Mouse (Mus musculus) kidney, postnatal 0 days (tissue): Measurements from ENCODE around the gene Cyp2c68. TPM values are rescaled to one million over a fixed set of nuclear protein-coding genes. Genes with fewer than 3 reads are reported as not detected.
"Not testable (repeated sequence)": the region's sequence is repeated elsewhere in the genome, so short reads cannot be mapped to it uniquely, and the experiment has no call there.

Experiments used
- ATAC-seq: fragments of 200-750 bp; cut with Nextera tagmentation; replicated peaks from 2 replicates; pipeline ENCODE4 v1.8.0; 2017; ENCODE audit warnings: low read depth, moderate number of reproducible peaks, moderate TSS enrichment, moderate library complexity; ENCODE audit not compliant: low FRiP score
- DNase-seq: peaks from one replicate; pipeline ENCODE4 v3.0.0-alpha.2; 2016; ENCODE audit warnings: low spot score
- H3K27ac ChIP-seq: fragments of 300-500 bp; sonication (generic); 2 replicates; pipeline ENCODE4 v1.5.1; 2014; ENCODE audit warnings: mild to moderate bottlenecking
- H3K27me3 ChIP-seq: fragments of 300-500 bp; sonication (generic); 2 replicates; pipeline ENCODE4 v1.6.1; 2014; ENCODE audit warnings: low read length, mixed read lengths; ENCODE audit not compliant: insufficient read depth
- H3K36me3 ChIP-seq: fragments of 300-500 bp; sonication (generic); 2 replicates; pipeline ENCODE4 v1.6.1; 2014; ENCODE audit warnings: low read length, mixed read lengths; ENCODE audit not compliant: insufficient read depth
- H3K4me1 ChIP-seq: fragments of 300-500 bp; sonication (generic); replicated peaks from 2 replicates; pipeline ENCODE4 v1.6.1; 2014; ENCODE audit warnings: antibody characterized with exemption, low read length, mixed read lengths; ENCODE audit not compliant: insufficient read depth
- H3K4me2 ChIP-seq: fragments of 300-500 bp; sonication (generic); 2 replicates; pipeline ENCODE4 v1.6.1; 2014; ENCODE audit warnings: mild to moderate bottlenecking, low read length, moderate library complexity, mixed read lengths
- H3K4me3 ChIP-seq: fragments of 300-500 bp; sonication (generic); replicated peaks from 2 replicates; pipeline ENCODE4 v1.5.1; 2014; ENCODE audit warnings: low read depth, low read length
- H3K9ac ChIP-seq: fragments of 300-500 bp; sonication (generic); 2 replicates; pipeline ENCODE4 v1.6.1; 2014; ENCODE audit warnings: low read depth, low read length
- H3K9me3 ChIP-seq: fragments of 300-500 bp; sonication (generic); replicated peaks from 2 replicates; pipeline ENCODE4 v1.6.1; 2016; ENCODE audit warnings: low read length, inconsistent platforms, mixed read lengths
- CTCF ChIP-seq: IDR thresholded peaks from 2 replicates; pipeline ENCODE4 v1.5.1; 2016; ENCODE audit warnings: antibody characterized with exemption, low read depth, mild to moderate bottlenecking, moderate library complexity
- WGBS: fragments of 180-500 bp; shearing (Covaris S2); extraction: QIAGEN DNeasy Blood & Tissue Kit; methylation state at CpG from one replicate; pipeline ENCODE4 v1.1.7; 2014; 5-methylcytosine and 5-hydroxymethylcytosine counted together
- polyA plus RNA-seq: library from polyadenylated mRNA; unstranded; fragments of >200 nt; fragmentation: Nextera tagmentation; extraction: Ambion mirVana; gene quantifications from 2 replicates; pipeline ENCODE4 v1.2.1, GENCODE M21; 2015

Gene Cyp2c68
- 0.15 TPM in 1 of 2 replicates, not detected in the other for polyA plus RNA-seq

DNA sequence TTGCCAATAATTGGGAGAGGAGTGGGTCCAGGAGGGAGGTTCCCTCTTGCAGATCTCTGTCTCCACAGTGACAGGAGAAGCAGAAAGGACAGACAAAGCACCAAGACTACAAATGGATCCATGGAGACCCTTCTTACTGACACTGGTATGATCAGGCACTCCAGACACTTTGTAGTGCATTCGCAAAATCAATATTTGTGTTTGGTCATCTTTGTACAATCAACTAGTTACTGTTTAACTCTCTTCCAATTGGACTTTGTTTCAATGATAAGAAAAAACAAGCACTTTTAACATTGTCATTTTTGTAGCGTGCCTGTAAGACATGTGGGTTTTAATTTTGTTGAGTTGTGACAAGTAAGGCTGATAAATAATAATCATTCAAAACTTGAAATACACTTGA, at the start of gene Cyp2c68:
Gene Cyp2c68 (minus strand): TSS at position 135 of the 400 bp plus-strand sequence.
- WGBS = 90% methylated on average over 2 of the region's 2 CpGs
- Histone ChIP-seq H3K9me3 (no peaks in the 10 kb centered on the region), H3K27me3 (no peaks in the 10 kb centered on the region), H3K4me2 (no peak within 1 kb of the TSS), H3K36me3 (no peaks in the 10 kb centered on the region), H3K9ac (no peak within 1 kb of the TSS), H3K4me3 (no peak within 1 kb of the TSS), H3K4me1 (no peaks in the 10 kb centered on the region), H3K27ac (no peak within 1 kb of the TSS)
- TF ChIP-seq CTCF = no peak
- DNase-seq = no peak
- ATAC-seq = no peak

- not testable (repeated sequence) for H3K4me3 ChIP-seq, H3K9me3 ChIP-seq, H3K9ac ChIP-seq, H3K36me3 ChIP-seq, H3K4me2 ChIP-seq, H3K4me1 ChIP-seq, DNase-seq, H3K27ac ChIP-seq, H3K27me3 ChIP-seq, ATAC-seq
- 62% methylated on average over 2 of the region's 2 CpGs for WGBS
Measured at GRCm38 (mm10) chr19:39785458-39785857, 44.6 kb upstream of the Cyp2c68 start.

- Histone ChIP-seq H3K27me3 (no peaks in the 10 kb centered on the region), H3K4me1 (no peaks in the 10 kb centered on the region), H3K27ac (no peak overlapping the region), H3K9ac (no peak overlapping the region), H3K36me3 (no peaks in the 10 kb centered on the region), H3K9me3 (no peaks in the 10 kb centered on the region), H3K4me2 (no peak overlapping the region), H3K4me3 (no peak overlapping the region)
- WGBS = 53% methylated on average over 1 of the region's 1 CpGs
- DNase-seq (no peak), ATAC-seq (no peak)
- no peak for TF ChIP-seq CTCF
Measured at GRCm38 (mm10) chr19:39745357-39745756, 4.5 kb upstream of the Cyp2c68 start.

GRCm38 (mm10) chr19:39744361-39744760, 3.5 kb upstream of the Cyp2c68 start:
- not testable (repeated sequence) for H3K4me3 ChIP-seq, H3K9me3 ChIP-seq, H3K9ac ChIP-seq, ATAC-seq, H3K4me1 ChIP-seq, H3K4me2 ChIP-seq, DNase-seq, H3K36me3 ChIP-seq, H3K27ac ChIP-seq, H3K27me3 ChIP-seq
- 50% methylated on average over 1 of the region's 1 CpGs for WGBS

- not testable (repeated sequence) for H3K27ac ChIP-seq, H3K9ac ChIP-seq, H3K4me1 ChIP-seq, H3K36me3 ChIP-seq, H3K4me2 ChIP-seq, ATAC-seq, H3K9me3 ChIP-seq, H3K4me3 ChIP-seq, DNase-seq, H3K27me3 ChIP-seq
- 81% methylated on average over 2 of the region's 2 CpGs for WGBS
Measured at GRCm38 (mm10) chr19:39711116-39711515, 29.7 kb downstream of the Cyp2c68 start.

DNA sequence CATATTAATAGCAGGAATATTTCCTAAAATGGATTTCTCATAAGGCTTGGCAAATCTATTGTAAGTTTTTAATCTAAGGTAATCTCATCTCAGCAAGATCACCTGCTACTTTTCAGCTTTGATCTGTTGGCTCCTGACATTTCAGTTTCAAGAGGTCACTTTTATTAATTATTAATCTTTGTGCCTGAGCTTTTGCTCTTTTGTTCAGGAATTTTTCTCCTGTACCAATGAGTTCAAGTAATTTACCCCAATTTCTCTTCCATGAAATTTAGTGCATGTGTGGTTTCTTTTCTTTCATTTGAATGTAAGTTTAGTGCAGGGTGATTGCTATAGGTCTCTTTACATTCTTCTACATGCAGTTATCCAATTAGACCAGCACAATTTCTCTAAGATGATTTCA, 75.2 kb downstream of the Cyp2c68 start:
- ATAC-seq, H3K27me3 ChIP-seq, H3K27ac ChIP-seq, H3K4me1 ChIP-seq, H3K4me2 ChIP-seq, H3K36me3 ChIP-seq, H3K9ac ChIP-seq, DNase-seq, H3K4me3 ChIP-seq, H3K9me3 ChIP-seq: not testable (repeated sequence)

DNA sequence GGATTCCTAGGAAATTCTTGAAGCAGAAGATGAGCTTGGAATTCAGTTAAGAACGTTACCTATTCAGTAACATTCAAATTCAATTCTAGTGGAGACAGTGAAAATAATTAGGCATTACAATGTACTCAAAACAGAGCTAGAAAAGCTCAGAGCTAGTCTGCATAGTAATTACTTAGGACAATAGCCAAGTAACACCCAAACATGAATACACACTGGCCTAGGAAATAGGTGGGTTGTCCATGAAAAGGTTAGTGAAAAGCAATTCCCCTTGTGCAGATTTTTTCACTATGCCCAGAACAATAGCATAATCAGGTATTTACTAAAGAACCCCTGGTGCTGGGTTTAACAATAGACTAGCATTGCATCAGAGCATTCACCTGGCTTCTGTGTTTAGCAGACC, 88.5 kb downstream of the Cyp2c68 start:
- Histone ChIP-seq H3K27me3 (no peaks in the 10 kb centered on the region), H3K36me3 (no peaks in the 10 kb centered on the region), H3K9me3 (no peaks in the 10 kb centered on the region; the same call in 1 of the 2 replicates), H3K4me2 (no peak overlapping the region), H3K4me1 (no peaks in the 10 kb centered on the region), H3K27ac (no peak overlapping the region), H3K9ac (no peak overlapping the region), H3K4me3 (no peak overlapping the region)
- WGBS = 24% methylated on average over 1 of the region's 1 CpGs
- DNase-seq (no peak), ATAC-seq (no peak)
- TF ChIP-seq CTCF = no peak
